Mouse (Mus musculus): Measurements from ENCODE around the gene March10. TPM values are rescaled to one million over a fixed set of nuclear protein-coding genes. Genes with fewer than 3 reads are reported as not detected.

Gene March10
- polyA plus RNA-seq (2012; rRNA removed), result 0.27 and 0.51 TPM in 2 replicates

GRCm38 (mm10) chr11:105456497-105456907 lies at the start of gene March10:
Gene March10, minus strand, starts transcription at chr11:105456735.

Other genes starting within 250 kb of the March10 start
- 5.7 and 9.4 TPM in 2 replicates for gene Mrc2, start 164.1 kb downstream of the March10 start, polyA plus RNA-seq (2012; rRNA removed)
- gene Tanc2, start 133.3 kb upstream of the March10 start, polyA plus RNA-seq (2012; rRNA removed), result 46.3 and 47.7 TPM in 2 replicates